22 mouse cellular contexts compared by ENCODE assay signal in the genomic region with DNA sequence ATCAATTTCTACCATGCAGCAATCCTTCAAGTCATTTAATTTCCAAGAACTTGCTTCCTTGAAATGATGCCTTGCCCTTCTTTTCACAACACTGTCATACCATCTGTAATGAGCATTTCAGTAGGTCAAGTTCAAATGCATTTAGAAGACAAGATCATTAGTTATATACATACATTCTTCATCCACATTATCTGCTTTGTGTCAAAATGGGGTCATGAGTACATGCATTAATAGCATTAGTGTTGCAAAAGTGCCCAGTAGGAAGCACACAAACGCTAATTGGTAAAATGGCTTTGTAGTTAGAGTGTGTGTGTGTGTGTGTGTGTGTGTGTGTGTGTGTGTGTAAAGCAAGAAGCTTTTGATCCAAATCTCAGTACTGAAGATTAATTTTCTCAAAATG.
DNase-seq lines count a peak whose midpoint lies in the region; ATAC-seq and TF ChIP-seq lines count a peak whose summit lies in the region.
"Had no signal": no experiment of that assay in that cellular context is flagged by ENCODE, and none has a peak within 500 bp of the region (broad histone marks: within the 10 kb centered on the region; RNA-seq: fewer than 3 reads in every experiment).

No protein-coding gene starts in this region.

- TF ChIP-seq CTCF in brain, embryonic 14.5 days (IDR thresholded peaks at IDR 0.05; ENCODE audit: borderline replicate concordance, extremely low read depth, insufficient read depth, insufficient read length): no peak

- H3K9ac ChIP-seq in embryonic facial prominence, embryonic 14.5 days (ENCODE audit: low read depth, low read length): no peak overlapping the region
- H3K9ac ChIP-seq in hindbrain, embryonic 13.5 days: no peak overlapping the region
- H3K9ac ChIP-seq: embryonic facial prominence, embryonic 13.5 days; forebrain, embryonic 15.5 days; forebrain, postnatal 0 days had no signal

- ATAC-seq in embryonic facial prominence, embryonic 14.5 days (ENCODE audit: low read depth): no peak
- no peak for ATAC-seq in hindbrain, embryonic 13.5 days (ENCODE audit: low FRiP score)
- ATAC-seq: CD4-positive, CD25-positive, alpha-beta regulatory T cell, adult 4 months; forebrain, embryonic 15.5 days; forebrain, postnatal 0 days; Patski had no signal

- H3K36me3 ChIP-seq in embryonic facial prominence, embryonic 14.5 days (ENCODE audit: control insufficient read depth, insufficient read depth, low read length): no peaks in the 10 kb centered on the region
- no peaks in the 10 kb centered on the region for H3K36me3 ChIP-seq in embryonic facial prominence, embryonic 10.5 days (replicated peaks)
- no peaks in the 10 kb centered on the region for H3K36me3 ChIP-seq in hindbrain, embryonic 13.5 days
- H3K36me3 ChIP-seq: embryonic facial prominence, embryonic 13.5 days; forebrain, embryonic 15.5 days; G1E had no signal

- H3K27ac ChIP-seq in embryonic facial prominence, embryonic 14.5 days (replicated peaks; ENCODE audit: low read depth, low read length): no peak overlapping the region
- no peak overlapping the region for H3K27ac ChIP-seq in embryonic facial prominence, embryonic 10.5 days (replicated peaks)
- H3K27ac ChIP-seq in hindbrain, embryonic 13.5 days: no peak overlapping the region
- H3K27ac ChIP-seq: embryonic facial prominence, embryonic 13.5 days; forebrain, embryonic 15.5 days had no signal

- no peak overlapping the region for H3K4me3 ChIP-seq in embryonic facial prominence, embryonic 14.5 days (ENCODE audit: low read depth, low read length)
- no peak overlapping the region for H3K4me3 ChIP-seq in embryonic facial prominence, embryonic 10.5 days
- no peak overlapping the region for H3K4me3 ChIP-seq in hindbrain, embryonic 13.5 days
- H3K4me3 ChIP-seq: embryonic facial prominence, embryonic 13.5 days; forebrain, embryonic 15.5 days had no signal

- WGBS in embryonic facial prominence, embryonic 14.5 days: 73% methylated on average over 1 of the region's 1 CpGs
- WGBS in embryonic facial prominence, embryonic 10.5 days: 88% methylated on average over 1 of the region's 1 CpGs
- WGBS in hindbrain, embryonic 13.5 days: 57% methylated on average over 1 of the region's 1 CpGs

- H3K4me1 ChIP-seq in embryonic facial prominence, embryonic 14.5 days (ENCODE audit: control insufficient read depth, insufficient read depth, low read length): no peaks in the 10 kb centered on the region
- H3K4me1 ChIP-seq in embryonic facial prominence, embryonic 10.5 days: no peaks in the 10 kb centered on the region
- no peaks in the 10 kb centered on the region for H3K4me1 ChIP-seq in hindbrain, embryonic 13.5 days (replicated peaks)
- H3K4me1 ChIP-seq: embryonic facial prominence, embryonic 13.5 days; forebrain, embryonic 15.5 days had no signal

- no peak overlapping the region for H3K4me2 ChIP-seq in embryonic facial prominence, embryonic 14.5 days (ENCODE audit: low read depth, low read length)
- H3K4me2 ChIP-seq in hindbrain, embryonic 13.5 days: no peak overlapping the region
- H3K4me2 ChIP-seq: embryonic facial prominence, embryonic 13.5 days; forebrain, embryonic 15.5 days had no signal

- no peak for TF ChIP-seq POLR2A in brain, embryonic 14.5 days (IDR thresholded peaks at IDR 0.05; ENCODE audit: borderline replicate concordance, extremely low read depth, insufficient read depth, insufficient read length, poor library complexity, severe bottlenecking)

- no peaks in the 10 kb centered on the region for H3K27me3 ChIP-seq in embryonic facial prominence, embryonic 14.5 days (replicated peaks; ENCODE audit: control insufficient read depth, insufficient read depth, low read length)
- H3K27me3 ChIP-seq in embryonic facial prominence, embryonic 10.5 days (replicated peaks; ENCODE audit: low read depth, poor library complexity, severe bottlenecking): no peaks in the 10 kb centered on the region
- H3K27me3 ChIP-seq in hindbrain, embryonic 13.5 days: no peaks in the 10 kb centered on the region
- H3K27me3 ChIP-seq: CH12.LX; embryonic facial prominence, embryonic 13.5 days; forebrain, embryonic 15.5 days had no signal

- DNase-seq in embryonic facial prominence, embryonic 14.5 days (ENCODE audit: low spot score): peak; percentile 5
- DNase-seq in embryonic facial prominence, embryonic 10.5 days (ENCODE audit: low spot score): no peak
- DNase-seq in brain, embryonic 14.5 days (ENCODE audit: low read depth): peak; percentile 39
- peak; percentile 71 for DNase-seq in retina, embryonic 14.5 days (ENCODE audit: low spot score)
- DNase-seq in thymus, postnatal 36 days: no peak
- DNase-seq: adrenal gland, adult 2 months; adrenal gland, postnatal 10 days; adrenal gland, postnatal 25 days; B cell, adult 2 months; cerebellum, adult 11-12 months; cerebellum, adult 2 months; cerebellum, adult 9-10 months; cerebellum, postnatal 10 days; cerebellum, postnatal 25 days; forebrain, postnatal 0 days had no signal

- H3K9me3 ChIP-seq in embryonic facial prominence, embryonic 14.5 days (ENCODE audit: control insufficient read depth, low read length): no peaks in the 10 kb centered on the region
- no peaks in the 10 kb centered on the region for H3K9me3 ChIP-seq in embryonic facial prominence, embryonic 10.5 days
- no peaks in the 10 kb centered on the region for H3K9me3 ChIP-seq in hindbrain, embryonic 13.5 days
- H3K9me3 ChIP-seq: embryonic facial prominence, embryonic 13.5 days; forebrain, embryonic 15.5 days; G1E had no signal

Comparison
In these comparisons a context has a peak if more than half of its experiments do, and no peak if none do; other contexts are left out.
1. DNase-seq: peak in embryonic facial prominence, embryonic 14.5 days (single experiment), brain, embryonic 14.5 days (single experiment) and retina, embryonic 14.5 days (single experiment); none in embryonic facial prominence, embryonic 10.5 days (single experiment) and thymus, postnatal 36 days (0 of 2).